Mouse (Mus musculus): ENCODE results near the gene Spata5.
"Not testable (repeated sequence)": the region's sequence is repeated elsewhere in the genome, so short reads cannot be mapped to it uniquely, and the experiment has no call there.

The Spata5 gene

DNA sequence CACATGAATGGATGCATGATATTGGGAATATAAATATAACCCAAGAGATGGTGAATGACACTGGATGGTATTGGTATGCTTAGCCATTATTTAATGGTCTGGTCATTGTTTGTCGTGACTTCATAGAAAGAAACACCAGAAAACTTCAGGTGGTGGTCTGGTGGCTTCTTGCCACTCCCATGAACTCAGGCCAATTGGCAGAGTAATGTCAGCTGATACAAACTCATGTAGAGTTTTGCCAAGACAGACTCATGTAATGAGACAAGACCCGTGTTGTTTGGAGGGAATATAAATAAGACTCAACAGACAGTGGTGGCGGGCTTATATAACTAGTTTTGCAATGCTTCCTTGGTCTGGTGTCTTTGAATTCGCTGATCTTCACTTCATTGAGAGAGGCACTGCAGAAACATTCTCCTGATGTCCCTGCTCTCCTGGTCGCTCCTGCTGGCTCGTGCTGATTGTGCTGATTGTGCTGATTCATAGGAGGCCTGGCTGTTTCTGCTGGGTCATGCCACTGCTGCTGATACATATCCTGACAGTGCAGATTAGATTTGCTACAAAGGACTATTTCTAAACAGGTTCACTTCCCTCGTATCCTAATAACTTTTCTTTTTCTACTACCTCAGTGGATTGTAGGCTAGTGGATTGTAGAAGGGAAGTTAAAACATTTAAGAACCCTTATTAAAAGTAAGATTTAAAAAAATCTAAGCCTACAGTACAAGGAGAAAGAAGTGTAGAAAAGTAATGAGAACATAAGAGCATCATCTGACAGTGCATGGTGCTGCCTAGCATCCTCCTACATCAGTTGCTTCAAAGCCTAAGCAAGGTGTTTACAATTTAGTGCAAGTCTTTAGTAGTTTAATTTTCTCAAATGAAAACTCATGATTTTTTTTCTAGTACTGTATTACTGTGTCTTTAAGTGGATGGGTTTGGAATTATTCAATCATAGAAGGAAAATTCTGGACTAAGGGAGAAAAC is 90.6 kb downstream of the Spata5 start:
- DNase-seq (ENCODE audit: low spot score) = no peak

DNA sequence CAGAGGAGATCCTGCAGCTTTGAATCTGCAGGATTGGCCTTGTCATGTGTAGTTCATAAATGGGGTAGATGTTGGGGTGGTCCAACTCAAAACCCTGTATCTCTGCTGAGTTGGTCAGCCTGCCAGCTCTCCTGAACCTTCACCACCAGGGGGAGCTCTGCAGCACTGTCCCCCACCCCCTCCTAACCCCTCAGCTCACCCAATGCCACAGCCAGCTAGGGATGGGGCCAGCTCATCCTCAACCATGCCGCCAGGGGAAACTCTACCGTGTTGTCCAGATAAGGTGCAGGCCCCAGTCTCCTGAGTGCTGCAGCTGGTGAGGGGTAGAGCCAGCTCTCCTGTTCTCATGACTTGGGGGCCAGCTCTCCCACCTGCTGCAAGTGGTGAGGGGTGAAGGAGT is 95.8 kb downstream of the Spata5 start:
- DNase-seq (ENCODE audit: low spot score) = peak; percentile 13

DNA sequence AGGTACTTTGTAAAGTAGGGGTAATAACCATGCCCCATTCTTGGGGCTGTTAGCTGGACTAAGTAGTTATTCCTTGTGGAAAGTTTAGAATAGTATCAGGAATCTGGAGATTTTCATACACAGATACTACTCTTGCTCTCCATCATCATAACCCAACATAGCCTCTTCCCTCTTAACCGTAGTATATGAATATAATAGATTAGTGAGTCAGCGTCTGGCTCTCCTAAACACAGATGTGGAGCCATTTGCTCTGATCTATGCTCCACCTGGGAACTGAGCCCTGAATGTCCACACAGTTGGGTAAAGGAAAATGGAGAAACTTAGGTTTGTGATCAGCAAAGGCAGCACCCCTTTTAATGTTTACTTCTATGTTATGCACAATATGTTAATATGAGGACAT is 96.7 kb downstream of the Spata5 start:
- no peak for DNase-seq (ENCODE audit: low spot score)

DNA sequence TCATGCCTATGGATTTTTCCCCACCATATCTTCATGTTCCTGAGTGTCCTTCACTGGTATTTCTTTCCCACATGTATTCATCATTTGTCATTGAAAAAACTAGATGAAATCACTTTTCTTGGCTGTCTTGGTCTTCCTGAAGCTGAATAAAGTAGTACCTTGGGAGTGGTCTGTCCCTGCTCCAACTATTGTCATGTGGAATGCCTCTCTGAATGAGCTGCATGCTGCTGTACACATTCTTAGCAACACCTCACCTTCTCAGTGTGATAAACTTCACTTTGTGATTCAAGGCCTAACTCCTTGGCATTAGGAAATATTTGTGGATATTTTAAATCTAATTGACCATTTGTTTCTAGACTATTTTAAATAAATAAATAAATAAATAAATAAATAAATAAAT is 98.9 kb downstream of the Spata5 start:
- DNase-seq (ENCODE audit: low spot score) = no peak

DNA sequence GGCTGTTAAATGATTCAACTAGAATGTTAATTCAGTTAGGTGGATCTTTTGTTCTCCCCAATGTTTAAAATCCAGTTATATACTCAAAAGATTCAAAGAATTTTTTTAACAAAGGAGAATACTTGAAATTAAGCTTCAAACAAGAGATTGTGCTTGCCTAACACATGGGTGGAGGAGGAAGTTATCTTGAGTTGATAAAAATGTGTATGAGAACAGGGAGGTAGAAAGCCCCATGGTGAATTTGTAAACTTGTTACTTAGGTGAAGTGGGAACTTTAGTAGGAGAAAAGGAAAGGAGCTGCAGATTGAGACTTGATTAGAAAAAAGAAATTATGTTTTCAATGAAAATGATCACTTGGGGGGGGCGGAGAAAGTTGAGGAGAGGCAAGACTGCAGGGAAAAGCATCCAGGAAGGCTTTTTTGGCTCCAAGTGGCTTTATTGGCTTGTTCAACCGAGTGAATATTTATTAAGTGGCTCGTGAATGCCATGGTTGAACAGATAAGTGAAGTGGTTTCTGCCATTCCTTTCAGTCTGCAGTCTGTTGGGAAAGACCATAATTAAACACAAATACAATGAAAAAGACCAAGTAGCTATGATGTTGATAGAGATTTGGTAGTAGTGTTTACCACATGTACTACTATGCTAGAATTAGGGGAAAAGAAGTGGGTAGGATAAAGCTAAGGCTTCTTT is 100.8 kb downstream of the Spata5 start:
- no peak for DNase-seq (ENCODE audit: low spot score)

DNA sequence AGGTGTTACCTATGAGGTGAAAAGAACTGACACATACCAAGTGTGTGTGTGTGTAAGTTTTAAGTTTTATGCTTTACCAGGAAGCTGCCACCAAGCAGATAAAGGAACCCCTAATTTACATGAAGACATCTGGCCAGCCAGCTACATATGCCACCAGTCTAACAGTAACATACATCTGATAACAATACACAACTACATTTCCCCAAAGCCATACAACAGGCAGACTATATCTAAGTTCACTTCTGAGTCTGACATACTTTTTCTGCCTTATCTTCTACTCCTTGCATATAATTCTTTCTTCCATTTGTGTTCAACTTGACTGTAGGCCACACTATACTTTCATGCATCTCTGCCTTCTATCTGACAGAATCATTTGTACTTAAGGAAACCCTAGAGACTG is 112.4 kb downstream of the Spata5 start:
- no peak for DNase-seq (ENCODE audit: low spot score)

DNA sequence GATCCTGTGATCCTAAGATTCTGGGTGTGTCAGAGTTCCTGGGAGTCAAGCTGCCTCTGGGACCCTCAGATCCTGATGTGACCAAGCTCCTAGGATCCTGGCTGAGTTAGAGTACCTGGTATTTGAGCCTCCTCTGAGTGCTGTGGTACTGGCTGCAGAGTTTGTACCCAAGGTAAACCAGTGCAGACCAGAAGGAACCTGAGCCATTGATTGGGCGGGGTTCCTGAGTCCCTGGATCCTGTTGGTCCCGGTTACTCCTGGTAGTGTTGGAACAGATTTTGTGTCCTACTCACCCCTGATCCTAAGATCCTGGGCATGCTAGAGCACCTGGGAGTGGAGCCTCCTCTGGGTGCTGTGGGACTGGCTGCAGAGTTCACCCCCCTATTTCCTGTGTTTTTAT is 121.0 kb downstream of the Spata5 start:
- not testable (repeated sequence) for DNase-seq (ENCODE audit: low spot score)

DNA sequence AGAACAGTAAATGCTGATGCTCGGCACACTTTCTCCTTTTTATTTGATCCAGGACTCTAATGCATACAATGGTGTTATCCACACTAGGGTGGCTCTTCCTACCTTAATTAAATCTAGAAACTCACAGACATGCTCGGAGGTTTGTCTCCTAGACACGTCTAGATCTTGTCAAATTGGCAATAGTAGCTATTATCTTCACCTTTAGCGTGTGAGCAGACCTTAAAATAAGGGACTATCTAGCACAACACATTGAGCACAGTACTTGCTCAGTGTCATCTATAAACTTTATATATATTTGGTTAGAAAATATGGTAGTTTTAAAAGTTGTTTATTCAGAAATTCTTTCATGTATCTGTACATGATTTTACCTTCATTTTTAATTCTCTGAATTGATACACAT is 126.7 kb downstream of the Spata5 start:
- no peak for DNase-seq (ENCODE audit: low spot score)

DNA sequence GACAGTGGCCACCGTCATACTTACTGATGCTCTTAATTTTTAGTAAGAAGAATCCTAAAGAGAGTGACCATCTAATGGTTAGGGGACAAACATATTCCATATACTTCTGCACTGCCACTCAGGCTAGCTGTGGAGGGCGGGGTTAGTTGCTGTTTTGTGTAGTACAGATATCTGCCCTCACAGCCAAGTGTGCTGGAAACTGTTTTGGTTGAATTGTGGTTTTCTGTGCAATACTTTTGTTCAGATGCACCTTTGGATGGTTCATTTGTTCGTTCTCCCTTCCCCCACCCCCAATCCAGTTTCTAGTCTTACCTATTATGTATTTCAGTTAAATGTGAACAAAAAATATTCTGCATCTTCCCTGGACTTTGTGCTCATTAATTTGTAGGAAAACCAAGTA is 130.5 kb downstream of the Spata5 start:
- DNase-seq (ENCODE audit: low spot score) = no peak

DNA sequence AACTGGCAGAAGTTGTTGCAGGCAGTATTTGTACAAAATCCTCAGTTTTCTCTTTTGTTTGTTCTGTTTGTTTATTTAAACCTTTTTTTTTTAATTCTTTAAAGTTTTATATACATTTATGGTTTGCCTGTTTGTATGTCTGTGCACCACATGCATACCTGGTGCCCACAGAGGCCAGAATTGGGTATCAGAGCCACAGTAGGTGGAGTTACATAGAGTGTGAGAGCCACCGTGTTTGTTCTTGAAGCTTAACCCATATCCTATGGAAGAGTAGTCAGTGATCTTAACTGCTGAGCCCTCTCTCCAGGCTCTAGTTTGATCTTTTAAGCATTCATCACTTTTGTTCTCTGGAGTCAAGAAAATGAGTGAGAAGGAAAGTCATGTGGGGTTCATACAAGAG is 130.9 kb downstream of the Spata5 start:
- DNase-seq (ENCODE audit: low spot score) = no peak

DNA sequence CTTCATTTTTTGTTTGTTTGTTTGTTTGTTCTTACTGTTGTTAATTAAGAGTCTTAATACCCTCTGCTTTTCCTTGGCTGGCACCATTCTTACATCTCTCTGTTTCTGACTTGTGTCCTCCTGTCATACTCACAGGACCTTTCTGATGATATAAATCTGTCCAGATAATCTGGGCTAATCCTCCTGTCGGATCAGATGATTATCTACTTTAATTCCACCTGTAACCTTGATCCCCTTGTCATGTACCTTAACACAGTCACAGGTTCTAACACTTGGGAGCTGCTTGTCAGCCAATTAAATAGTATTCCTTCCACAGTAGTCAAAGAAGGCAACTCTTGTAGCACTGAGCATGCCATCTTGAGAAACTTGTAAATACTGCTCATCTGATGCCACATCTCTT is 131.8 kb downstream of the Spata5 start:
- DNase-seq (ENCODE audit: low spot score) = no peak

DNA sequence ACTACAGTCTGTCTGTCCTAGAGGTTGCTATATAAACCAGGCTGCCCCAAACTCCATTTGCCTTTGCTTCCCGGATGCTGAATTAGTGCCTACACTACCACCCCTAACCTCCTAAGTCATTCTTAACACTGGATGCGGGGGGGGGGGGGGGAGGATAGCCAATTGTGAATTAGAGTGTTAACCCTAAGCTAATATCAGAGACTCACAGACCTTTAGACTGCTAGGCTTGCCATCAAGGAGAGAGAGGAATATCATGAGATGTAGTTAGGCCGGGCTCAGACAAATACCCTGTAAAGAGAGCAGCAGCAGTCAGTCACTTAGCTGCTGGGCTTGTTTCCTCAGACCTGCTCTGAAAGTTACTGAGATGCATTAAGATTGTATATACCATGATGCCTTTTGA is 132.5 kb downstream of the Spata5 start:
- DNase-seq (ENCODE audit: low spot score) = no peak

DNA sequence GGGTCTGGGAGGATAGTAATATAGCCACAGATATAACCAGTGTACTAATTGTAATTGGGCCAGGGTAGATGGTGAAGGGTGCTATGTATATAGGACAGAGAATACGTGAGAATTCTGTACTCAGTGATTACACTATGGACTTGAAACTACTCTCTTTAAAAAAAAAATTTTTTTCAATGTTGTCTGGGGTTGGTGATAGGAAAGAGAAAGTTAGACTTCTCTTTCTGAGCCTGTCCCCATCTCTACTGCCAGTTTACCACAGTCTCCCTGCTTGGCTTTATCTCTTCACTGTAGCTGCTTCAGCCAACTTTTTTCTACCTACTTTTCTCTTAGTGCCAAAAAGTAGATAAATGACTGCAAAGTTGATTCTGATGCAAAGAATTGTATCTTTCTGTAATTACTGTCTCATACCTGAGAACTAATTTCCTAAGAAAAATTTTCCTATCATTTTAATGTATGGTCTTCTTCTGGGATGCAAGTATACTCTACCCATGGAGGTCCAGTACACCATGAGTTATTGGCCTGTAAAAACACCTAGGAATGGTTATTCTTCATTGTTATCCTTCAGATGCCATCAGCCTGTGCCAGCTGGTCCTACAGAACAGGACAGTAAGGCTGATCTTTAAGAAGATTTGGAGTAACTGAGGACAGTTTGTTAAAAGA is 133.8 kb downstream of the Spata5 start:
- no peak for DNase-seq (ENCODE audit: low spot score)

DNA sequence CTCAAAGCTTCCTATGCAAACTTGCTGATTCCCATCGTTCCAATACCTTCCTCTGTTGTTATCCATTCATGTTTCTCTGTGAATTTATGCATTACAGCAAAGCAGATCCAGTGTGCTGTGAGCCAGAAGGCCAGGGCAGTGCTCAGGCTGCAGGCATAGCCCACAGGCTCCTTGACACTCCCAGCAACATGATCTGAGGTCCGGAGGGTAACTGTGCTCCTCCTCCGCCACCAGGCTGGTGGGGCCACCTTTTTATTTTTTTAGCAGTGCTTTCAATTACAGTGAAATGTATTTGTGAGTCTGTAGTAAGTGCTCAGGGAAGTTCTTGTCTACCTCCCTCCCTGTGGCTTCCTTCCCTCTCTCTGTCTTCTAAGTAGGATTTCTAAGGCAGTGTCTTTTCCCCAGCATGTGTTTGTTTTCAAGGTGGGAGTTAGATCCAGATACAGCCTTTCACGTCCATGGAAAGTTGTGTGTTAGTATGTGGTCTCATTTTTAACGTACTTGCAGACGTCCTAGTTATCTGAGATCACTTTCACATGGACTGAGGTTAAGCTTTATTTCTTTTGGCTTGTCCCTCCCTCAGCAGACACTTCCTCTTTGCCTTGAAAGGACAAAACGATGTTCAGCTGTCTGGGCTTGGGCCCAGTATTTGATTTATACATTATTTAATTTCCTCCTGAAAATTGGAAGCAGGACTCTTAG is 136.9 kb downstream of the Spata5 start:
- DNase-seq (ENCODE audit: low spot score) = no peak

DNA sequence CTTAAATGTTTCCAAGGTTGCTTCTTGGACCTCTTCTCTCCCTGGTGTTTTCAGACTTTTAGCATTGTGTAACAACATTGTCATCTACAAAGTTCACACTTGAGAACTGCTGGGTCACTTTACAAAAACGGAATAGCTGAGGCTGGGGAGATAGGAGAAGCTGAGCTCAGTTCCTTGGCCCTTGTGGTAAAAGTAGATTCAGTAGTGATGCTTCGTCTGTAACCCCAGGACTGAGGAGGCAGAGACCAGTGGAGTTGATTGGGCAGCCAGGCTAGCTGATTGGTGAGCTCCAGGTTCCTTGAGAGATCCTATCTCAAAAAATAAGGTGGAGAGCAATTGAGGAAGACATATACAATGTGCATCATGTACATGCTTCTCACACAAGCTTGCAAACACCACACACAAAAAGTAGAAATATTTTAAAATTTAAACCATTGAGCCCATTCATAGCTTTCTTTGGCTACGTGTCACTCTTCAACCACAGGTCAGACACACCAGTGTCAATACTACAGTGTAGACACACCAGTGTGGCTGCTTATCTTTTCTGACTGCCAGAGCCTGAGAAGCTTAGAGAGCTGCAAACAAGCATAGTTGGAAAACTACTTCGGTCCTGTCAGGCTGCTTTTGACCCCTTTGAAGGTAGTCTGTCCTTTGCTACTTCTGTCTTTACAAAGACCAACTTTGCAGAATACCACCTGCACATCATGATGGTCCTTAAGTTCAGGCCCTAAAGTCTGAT is 138.2 kb downstream of the Spata5 start:
- no peak for DNase-seq (ENCODE audit: low spot score)

DNA sequence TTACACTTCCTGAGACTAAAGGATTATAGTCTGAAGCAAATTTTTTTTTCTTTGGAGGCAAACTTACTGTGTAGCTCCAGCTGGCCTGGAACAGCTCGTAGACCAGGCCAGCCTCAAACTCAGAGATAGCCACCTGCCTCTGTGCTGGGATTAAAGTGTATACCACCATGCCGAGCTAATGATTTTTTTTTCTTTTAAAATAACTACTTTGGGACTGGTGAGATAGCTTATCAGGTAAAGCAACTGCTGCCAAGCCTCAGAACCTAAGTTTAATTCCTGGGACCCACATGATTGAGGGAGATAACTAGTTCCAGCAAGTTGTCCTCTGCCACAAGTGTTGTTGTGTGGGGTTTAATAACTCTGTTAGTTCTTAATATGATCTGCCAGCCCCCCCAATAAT is 139.6 kb downstream of the Spata5 start:
- DNase-seq (ENCODE audit: low spot score) = no peak

DNA sequence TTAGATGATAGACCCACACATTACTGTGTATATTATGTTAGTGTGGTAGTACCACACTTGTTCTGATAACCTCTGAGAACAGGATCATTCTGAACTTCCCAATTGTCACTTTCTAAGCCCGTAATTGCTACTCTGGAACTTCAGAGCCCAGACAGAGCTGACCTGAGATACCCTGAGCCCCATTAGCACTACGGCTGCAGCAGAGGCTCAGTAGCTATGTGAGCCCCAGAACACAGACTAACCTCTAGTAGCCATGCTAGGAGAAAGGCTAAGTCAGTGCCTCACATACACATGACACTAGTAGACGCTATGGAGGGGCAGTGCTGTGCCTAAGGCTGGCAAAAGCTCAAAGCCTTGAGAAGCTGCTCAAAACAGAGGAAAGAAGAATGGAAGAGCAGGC is 141.8 kb downstream of the Spata5 start:
- no peak for DNase-seq (ENCODE audit: low spot score)

DNA sequence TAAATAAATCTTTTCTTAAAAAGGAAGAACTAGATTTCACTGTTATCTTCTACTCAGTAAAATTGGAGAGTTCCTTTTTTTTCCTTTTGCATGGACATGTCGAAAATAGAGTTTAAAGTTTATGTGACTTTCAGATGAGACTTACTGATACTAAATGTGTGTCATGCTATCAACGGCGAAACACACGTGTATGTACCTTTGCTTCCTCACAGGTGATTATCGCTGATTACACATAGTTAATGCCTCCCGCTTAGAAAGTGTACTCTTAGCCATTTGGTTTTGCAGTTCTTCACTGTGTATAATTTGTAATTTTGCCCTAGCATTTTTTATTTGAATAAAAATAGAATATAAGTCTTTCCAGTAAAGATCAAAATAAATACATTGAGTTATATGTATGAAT is 146.4 kb downstream of the Spata5 start:
- DNase-seq (ENCODE audit: low spot score) = no peak

DNA sequence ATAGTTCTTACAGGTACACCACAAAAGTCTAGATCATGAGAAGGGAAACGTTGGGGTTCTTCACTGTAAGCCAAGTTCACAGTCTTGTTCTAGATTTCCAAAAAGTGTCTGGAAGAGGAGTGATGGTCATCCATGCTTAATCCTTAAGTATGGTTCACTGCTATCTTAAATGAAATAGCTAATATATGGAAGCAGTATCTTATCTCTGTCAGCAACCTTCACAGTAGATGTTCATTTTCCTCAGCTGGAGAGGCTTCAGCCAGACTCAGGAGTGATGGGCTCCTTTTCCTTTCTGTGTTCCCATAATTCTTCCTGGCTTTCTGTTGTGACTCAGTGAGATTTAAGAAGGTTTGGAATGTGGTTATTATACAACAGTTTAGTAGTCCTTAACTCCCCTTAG is 147.8 kb downstream of the Spata5 start:
- no peak for DNase-seq (ENCODE audit: low spot score)

DNA sequence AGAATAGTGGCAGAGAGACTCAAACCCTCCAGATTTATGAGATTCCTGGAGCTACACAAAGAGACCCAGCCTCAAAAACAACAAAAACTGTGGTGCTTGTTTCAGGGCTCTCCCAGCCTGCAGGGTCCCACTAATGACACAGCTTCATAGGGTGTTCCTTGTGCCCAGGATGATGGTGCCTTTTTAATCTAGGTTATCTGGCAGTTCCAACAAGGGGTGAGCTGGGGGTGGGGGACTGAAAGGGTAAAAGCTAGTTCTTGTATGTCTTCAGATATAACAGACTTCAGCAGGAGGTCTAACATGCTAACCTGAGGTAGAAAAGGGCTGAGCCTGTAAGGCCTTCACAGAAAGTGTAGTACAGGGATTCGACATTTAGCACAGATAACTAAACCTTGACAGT is 149.1 kb downstream of the Spata5 start:
- DNase-seq (ENCODE audit: low spot score) = no peak

All from urinary bladder, postnatal 25 days (tissue).